Mouse (Mus musculus) C2C12 (cell line): Measurements from ENCODE around the gene Zbtb17.

Experiments used
- CTCF ChIP-seq: IDR thresholded peaks from one replicate; pipeline ENCODE4 v1.5.1; 2011; ENCODE audit not compliant: control insufficient read depth, insufficient read depth, insufficient read length
- MYOD1 ChIP-seq: IDR thresholded peaks from one replicate; pipeline ENCODE4 v1.6.1; 2011; ENCODE audit warnings: low read depth; ENCODE audit not compliant: control insufficient read depth, insufficient read length
- MYOG ChIP-seq: IDR thresholded peaks from one replicate; pipeline ENCODE4 v1.6.1; 2011; ENCODE audit not compliant: control insufficient read depth, insufficient read length; ENCODE audit errors: extremely low read depth

DNA sequence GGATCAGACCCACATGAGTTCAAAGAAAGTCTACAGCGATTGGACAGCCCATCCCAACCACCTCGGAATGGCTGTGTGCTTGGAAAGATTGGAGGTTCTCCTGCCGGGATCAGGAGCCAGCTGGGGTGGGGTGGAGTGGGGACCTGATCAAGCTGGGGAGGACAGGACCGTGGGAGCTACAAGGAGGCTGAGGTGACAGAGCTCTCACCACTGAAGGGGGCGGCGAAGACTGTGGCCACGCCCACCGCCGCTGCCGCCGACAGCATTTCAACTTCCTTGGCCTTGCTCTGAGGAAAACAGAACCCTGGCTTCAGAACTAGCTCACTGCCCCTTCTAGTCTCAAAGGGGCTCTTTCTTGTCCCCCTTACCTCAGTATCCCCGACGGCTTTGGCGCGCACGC lies 49.7 kb upstream of the Zbtb17 start:
- TF ChIP-seq CTCF: no peak
- TF ChIP-seq MYOD1: no peak
- TF ChIP-seq MYOG: no peak
